Mouse (Mus musculus): ENCODE measurements around the gene Gm3512. TPM values are rescaled to one million over a fixed set of nuclear protein-coding genes. Genes with fewer than 3 reads are reported as not detected.

Gene Gm3512
- polyA plus RNA-seq (2012; ENCODE audit: low replicate concordance): not detected in 2 replicates

DNA sequence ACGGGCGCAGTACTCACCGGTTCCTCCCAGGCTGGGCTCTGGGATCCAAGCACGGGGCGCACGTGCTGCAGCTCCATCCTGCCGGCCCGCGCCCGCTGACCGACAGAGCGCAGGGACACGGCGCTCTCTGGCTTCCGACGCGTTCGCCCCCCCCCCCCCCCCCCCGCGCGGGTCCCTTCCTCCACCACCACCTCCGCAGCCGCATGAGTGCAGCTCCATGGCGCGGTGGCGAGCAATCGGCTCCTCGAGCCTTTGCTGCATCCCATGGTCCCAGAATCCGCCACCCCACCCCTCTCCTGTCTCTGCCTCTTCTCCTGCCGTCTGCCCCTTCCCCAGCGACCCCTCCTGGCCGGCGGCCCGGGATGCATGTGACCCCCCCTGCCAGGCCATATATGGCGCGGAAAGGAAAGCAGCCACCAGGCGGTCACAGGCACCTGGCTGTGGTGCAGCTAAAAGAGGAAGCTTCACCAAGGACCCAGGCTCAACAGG, at the start of gene Gm3512:
Gm3512 (minus strand) TSS at position 51 of the 489 bp plus-strand sequence.

DNA sequence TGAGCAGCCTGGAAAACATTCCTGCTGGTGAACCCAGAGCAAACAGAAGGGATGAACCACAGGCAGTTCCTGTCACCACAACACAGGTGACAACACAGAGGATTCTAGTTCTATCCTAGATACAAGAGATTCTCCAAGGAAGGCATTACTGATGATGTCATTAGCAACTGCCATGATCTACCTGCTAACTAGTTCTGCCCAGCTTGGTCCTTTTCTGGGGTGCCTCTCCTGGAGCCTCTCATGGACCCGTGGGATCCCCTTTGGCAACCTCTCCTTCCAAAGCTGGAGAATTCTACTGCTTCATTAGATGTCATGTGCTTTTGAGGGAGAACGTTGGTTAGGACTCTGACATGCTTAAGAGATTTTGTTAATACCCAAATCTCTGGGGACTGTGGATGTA, 20.1 kb upstream of the Gm3512 start, which contains the start of gene Gm16434:
Gm16434 (minus strand) TSS at position 101 of the 400 bp plus-strand sequence.

GRCm38 (mm10) chr14:7125312-7125711, 49.0 kb downstream of the Gm3512 start, which contains the start of gene Gm6676:
Gene Gm6676, minus strand, starts transcription at chr14:7125412.

Other genes starting within 250 kb of the Gm3512 start
- gene Gm6356, start 200.7 kb downstream of the Gm3512 start, polyA plus RNA-seq (2012; ENCODE audit: low replicate concordance): not detected in 2 replicates
- not detected in 2 replicates for gene Gm10406, start 147.1 kb downstream of the Gm3512 start, polyA plus RNA-seq (2012; ENCODE audit: low replicate concordance)
- gene Gm3685, start 129.6 kb downstream of the Gm3512 start, polyA plus RNA-seq (2012; ENCODE audit: low replicate concordance): not detected in 2 replicates
- not detected in 2 replicates for gene Gm3696, start 73.9 kb downstream of the Gm3512 start, polyA plus RNA-seq (2012; ENCODE audit: low replicate concordance)
- not detected in 2 replicates for gene Gm6676, start 49.1 kb downstream of the Gm3512 start, polyA plus RNA-seq (2012; ENCODE audit: low replicate concordance)
- gene Gm16434, start 20.0 kb upstream of the Gm3512 start, polyA plus RNA-seq (2012; ENCODE audit: low replicate concordance): not detected in 2 replicates
- not detected in 2 replicates for gene Gm3727, start 90.2 kb upstream of the Gm3512 start, polyA plus RNA-seq (2012; ENCODE audit: low replicate concordance)
- gene Gm3739, start 140.5 kb upstream of the Gm3512 start, polyA plus RNA-seq (2012; ENCODE audit: low replicate concordance): 0.13 TPM in 1 of 2 replicates, not detected in the other
- not detected in 2 replicates for gene Gm5797, start 157.9 kb upstream of the Gm3512 start, polyA plus RNA-seq (2012; ENCODE audit: low replicate concordance)
- not detected in 2 replicates for gene Gm8374, start 190.6 kb upstream of the Gm3512 start, polyA plus RNA-seq (2012; ENCODE audit: low replicate concordance)